Mouse (Mus musculus): ENCODE data around the gene 4930562C15Rik.

The 4930562C15Rik gene

GRCm38 (mm10) chr16:4915931-4916330 is 80.7 kb downstream of the 4930562C15Rik start:
- DNase-seq (ENCODE audit: low read depth, low spot score): no peak

- no peak for DNase-seq (ENCODE audit: low read depth, low spot score)
These were observed 81.4 kb downstream of the 4930562C15Rik start for GRCm38 (mm10) chr16:4916608-4917007.
